Mouse (Mus musculus) bone marrow macrophage, adult 2 months (primary cell): ENCODE data around the gene Gm7073. TPM values are rescaled to one million over a fixed set of nuclear protein-coding genes. Genes with fewer than 3 reads are reported as not detected.

Source experiments
- H3K27ac ChIP-seq: 2 replicates; pipeline ENCODE4 v1.5.1; 2012; ENCODE audit warnings: low read depth, low read length; ENCODE audit not compliant: insufficient read depth
- H3K4me1 ChIP-seq: 2 replicates; pipeline ENCODE4 v1.6.1; 2012; ENCODE audit warnings: low read length; ENCODE audit not compliant: control insufficient read depth, insufficient read depth
- H3K4me3 ChIP-seq: 2 replicates; pipeline ENCODE4 v1.5.1; 2012; ENCODE audit warnings: mild to moderate bottlenecking, low read length, moderate library complexity; ENCODE audit not compliant: insufficient read depth
- CTCF ChIP-seq: IDR thresholded peaks from 2 replicates; pipeline ENCODE4 v1.5.1; 2012; ENCODE audit warnings: low read depth, mild to moderate bottlenecking, low read length, moderate library complexity
- POLR2A ChIP-seq: IDR thresholded peaks from 2 replicates; pipeline ENCODE4 v1.6.1; 2012; ENCODE audit warnings: mild to moderate bottlenecking, low read depth, low read length, borderline replicate concordance
- polyA plus RNA-seq: library from polyadenylated mRNA; stranded (reverse); fragments of >200 nt; gene quantifications from 2 replicates; pipeline ENCODE4 v1.2.4, GENCODE M21; 2012; ENCODE audit not compliant: missing spikeins, insufficient read depth, insufficient read length

The Gm7073 gene
- polyA plus RNA-seq, 1 experiment, result not detected

GRCm38 (mm10) chrX:60503995-60504394, 35.1 kb downstream of the Gm7073 start:
- no peak overlapping the region for H3K4me3 ChIP-seq
- no peak for TF ChIP-seq POLR2A
- no peak for TF ChIP-seq CTCF
- no peak overlapping the region for H3K27ac ChIP-seq

DNA sequence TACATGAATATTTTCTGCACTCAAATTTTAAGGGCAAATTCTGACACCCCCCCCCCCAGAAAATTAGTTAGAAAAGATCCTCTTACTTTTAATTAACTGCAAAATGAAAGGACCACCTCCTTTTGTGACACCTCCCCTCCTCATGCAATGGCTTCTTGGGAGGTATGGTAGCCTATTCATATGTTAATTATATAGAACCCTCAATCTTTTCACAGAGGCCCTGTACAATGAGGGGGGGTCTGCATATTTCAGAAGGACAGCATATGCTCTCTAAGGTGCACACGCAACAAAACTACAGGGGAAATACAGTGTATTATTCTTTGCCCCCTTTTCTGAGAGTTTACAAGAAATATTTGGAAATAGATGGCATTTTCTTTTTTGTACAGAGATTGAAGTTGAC, 41.3 kb downstream of the Gm7073 start:
- no peak overlapping the region for H3K27ac ChIP-seq
- no peak for TF ChIP-seq CTCF
- no peak for TF ChIP-seq POLR2A
- no peaks in the 10 kb centered on the region for H3K4me1 ChIP-seq
- no peak overlapping the region for H3K4me3 ChIP-seq

More at GRCm38 (mm10) chrX:60503995-60504394, 35.1 kb downstream of the Gm7073 start:
- no peaks in the 10 kb centered on the region for H3K4me1 ChIP-seq

DNA sequence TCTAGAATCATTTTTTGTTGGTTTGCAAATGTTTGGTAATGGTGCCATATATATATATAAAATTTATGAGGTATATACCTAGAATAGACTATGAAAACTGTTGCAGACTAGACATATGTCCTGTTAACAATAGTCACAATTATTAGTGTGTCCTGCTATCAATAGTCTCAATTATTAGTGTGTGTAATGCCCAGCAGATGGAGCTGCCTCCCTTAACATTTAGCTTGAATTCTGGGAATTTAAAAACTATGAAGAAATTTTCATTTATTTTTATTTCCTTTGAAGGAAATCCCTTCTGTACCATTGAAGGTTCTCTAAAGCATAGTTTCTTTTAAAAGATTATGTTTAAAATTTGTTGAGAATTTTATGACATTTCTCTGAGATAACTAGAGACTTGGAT, 43.7 kb downstream of the Gm7073 start:
- Histone ChIP-seq H3K27ac (no peak overlapping the region), H3K4me1 (no peaks in the 10 kb centered on the region), H3K4me3 (no peak overlapping the region)
- no peak for TF ChIP-seq CTCF
- TF ChIP-seq POLR2A, result no peak

- TF ChIP-seq CTCF, result no peak
- no peak for TF ChIP-seq POLR2A
- Histone ChIP-seq H3K27ac (no peak overlapping the region), H3K4me3 (no peak overlapping the region), H3K4me1 (no peaks in the 10 kb centered on the region)
These were observed 75.3 kb downstream of the Gm7073 start for GRCm38 (mm10) chrX:60463786-60464185.

DNA sequence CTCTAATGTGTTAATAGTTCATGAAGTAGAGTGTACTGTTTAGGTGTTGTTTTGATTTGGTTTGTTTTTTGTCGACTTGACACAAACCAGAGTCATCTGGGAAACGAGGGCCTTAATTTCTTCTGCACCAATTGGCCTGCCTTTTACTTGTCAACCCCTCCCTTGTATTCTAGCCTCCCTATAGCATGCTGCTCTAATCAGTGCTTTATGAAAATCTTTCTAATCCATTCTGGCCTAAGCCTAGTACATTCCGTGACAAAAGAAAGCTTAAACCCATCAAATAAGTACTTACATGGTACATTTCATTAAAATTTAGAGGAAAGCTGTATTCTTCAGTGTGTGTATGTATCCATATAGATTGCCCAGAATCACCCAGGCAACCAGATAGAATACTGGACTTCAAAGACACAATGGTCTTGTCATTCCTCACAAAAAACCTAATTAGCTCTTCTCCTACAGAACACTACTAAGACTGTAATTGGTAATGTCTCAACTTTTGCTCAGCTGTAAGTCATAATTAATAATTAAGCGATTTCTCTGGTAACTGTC, 124.4 kb downstream of the Gm7073 start:
- H3K27ac ChIP-seq, result no peak overlapping the region
- TF ChIP-seq CTCF (no peak), POLR2A (no peak)
- H3K4me1 ChIP-seq, result no peaks in the 10 kb centered on the region
- H3K4me3 ChIP-seq, result no peak overlapping the region

GRCm38 (mm10) chrX:60405681-60406080, 133.4 kb downstream of the Gm7073 start:
- Histone ChIP-seq H3K27ac (no peak overlapping the region), H3K4me1 (no peaks in the 10 kb centered on the region), H3K4me3 (no peak overlapping the region)
- TF ChIP-seq CTCF, result no peak
- TF ChIP-seq POLR2A, result no peak

GRCm38 (mm10) chrX:60404668-60405044, 134.4 kb downstream of the Gm7073 start:
- H3K4me1 ChIP-seq, result no peaks in the 10 kb centered on the region
- H3K27ac ChIP-seq, result peak overlapping the region; percentile 83
- no peak for TF ChIP-seq POLR2A
- no peak for TF ChIP-seq CTCF
- peak overlapping the region; percentile 86 for H3K4me3 ChIP-seq

DNA sequence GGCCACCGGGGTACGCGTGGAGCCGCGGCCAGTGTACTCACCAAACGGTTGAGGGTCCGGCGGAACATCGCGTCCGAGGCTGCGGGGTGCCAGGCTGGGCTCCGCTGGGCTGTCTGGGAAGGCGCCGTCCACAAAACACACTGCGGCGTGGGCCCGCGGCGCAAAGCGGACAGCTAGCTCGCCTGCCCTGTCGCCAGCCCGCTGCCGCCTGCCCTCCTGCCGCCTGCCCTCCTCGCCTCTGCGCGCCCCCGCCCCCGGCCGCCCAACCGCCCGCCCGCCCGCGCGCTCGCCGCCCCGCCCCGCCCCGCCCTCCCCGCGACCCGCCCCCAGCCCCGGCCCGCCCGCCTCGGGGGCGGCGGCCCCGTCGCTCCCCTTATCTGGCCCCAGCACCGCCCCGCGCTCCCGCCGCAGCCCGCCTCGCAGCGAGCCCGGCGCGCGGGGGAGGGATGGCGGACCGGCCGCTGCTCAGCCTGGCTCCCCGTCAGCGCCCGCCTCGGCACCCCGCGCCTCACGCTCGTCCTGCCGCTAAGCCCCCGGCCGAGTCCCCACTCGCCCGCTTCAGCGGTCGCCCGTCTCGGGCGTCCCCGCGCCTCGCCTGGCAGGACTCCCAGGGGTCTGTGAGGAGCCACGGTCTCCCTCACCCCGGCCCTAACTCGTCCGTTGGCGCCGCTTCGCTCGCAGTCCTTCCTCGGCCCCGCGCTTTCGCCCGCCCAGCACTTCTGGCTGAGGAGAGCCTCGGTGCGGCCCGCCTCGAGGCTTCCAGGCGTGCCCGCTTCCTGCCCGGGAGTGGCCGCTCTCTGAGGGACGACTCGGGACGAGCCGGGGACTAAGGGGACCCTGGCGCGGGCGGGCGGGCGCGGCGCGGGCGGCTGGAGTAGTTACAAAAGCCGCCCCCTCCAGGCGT, 135.0 kb downstream of the Gm7073 start:
- H3K4me3 ChIP-seq, result peak overlapping the region; percentile 86
- no peaks in the 10 kb centered on the region for H3K4me1 ChIP-seq
- H3K27ac ChIP-seq, result peak overlapping the region; percentile 83
- no peak for TF ChIP-seq POLR2A
- no peak for TF ChIP-seq CTCF

- Histone ChIP-seq H3K4me1 (no peaks in the 10 kb centered on the region), H3K27ac (no peak overlapping the region), H3K4me3 (peak overlapping the region; percentile 84)
- TF ChIP-seq POLR2A, result no peak
- no peak for TF ChIP-seq CTCF
These were observed 135.8 kb downstream of the Gm7073 start for GRCm38 (mm10) chrX:60403062-60403763.

DNA sequence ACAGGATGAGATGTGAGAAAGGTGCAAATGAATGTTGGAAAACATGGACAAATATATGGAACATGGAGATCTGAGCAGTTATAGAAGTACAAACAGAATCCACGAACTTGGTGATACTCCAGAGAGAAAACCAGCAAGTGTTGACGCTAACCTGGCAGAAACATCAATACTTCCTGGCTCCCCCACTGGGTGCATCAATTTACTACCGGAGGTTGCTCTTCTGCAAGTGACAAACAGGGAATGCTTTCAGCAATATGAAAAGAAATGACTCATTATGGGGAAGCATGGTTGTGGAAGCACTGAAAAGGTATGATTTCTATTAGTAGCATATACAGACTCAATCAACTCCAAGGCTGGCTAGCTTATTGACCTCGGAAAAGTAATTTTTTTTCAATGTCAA, 144.8 kb downstream of the Gm7073 start:
- H3K4me1 ChIP-seq, result no peaks in the 10 kb centered on the region
- no peak overlapping the region for H3K27ac ChIP-seq
- no peak overlapping the region for H3K4me3 ChIP-seq
- TF ChIP-seq POLR2A (no peak), CTCF (no peak)
